ENCODE assay signal across 21 mouse cellular contexts in genomic region chr5:121053886-121054285, GRCm38 (mm10). TPM values are rescaled to one million over a fixed set of nuclear protein-coding genes. Genes with fewer than 3 reads are reported as not detected.
DNase-seq lines count a peak whose midpoint lies in the region; ATAC-seq and TF ChIP-seq lines count a peak whose summit lies in the region.
"Had no signal": no experiment of that assay in that cellular context is flagged by ENCODE, and none has a peak within 500 bp of the region (broad histone marks: within the 10 kb centered on the region; RNA-seq: fewer than 3 reads in every experiment).

No protein-coding gene starts in this region.

- in situ Hi-C loops in CH12.LX (cut with MboI; ENCODE audit: low pct_ligation_motif_present, low pct_unique_long_range_greater_than_20kb, low sequenced_read_pairs), result no loop called here

- no peak for TF ChIP-seq CTCF in forebrain, postnatal 0 days (IDR thresholded peaks at IDR 0.05; ENCODE audit: low read depth)
- no peak for TF ChIP-seq CTCF in CH12.LX (conservative IDR thresholded peaks at IDR 0.05 in 1 of 2, IDR thresholded peaks at IDR 0.05 in 1 of 2; ENCODE audit: low read depth in 2 of 2, low read length in 2 of 2)

- no peaks in the 10 kb centered on the region for H3K36me3 ChIP-seq in forebrain, postnatal 0 days (ENCODE audit: insufficient read depth)
- H3K36me3 ChIP-seq in forebrain, embryonic 11.5 days (ENCODE audit: control insufficient read depth, insufficient read depth, low read length), result no peaks in the 10 kb centered on the region
- H3K36me3 ChIP-seq in CH12.LX (replicated peaks in 1 of 2; ENCODE audit: control insufficient read depth in 1 of 2, insufficient read depth in 1 of 2, low read length in 1 of 2), result no peaks in the 10 kb centered on the region
- H3K36me3 ChIP-seq: embryonic facial prominence, embryonic 10.5 days; embryonic facial prominence, embryonic 12.5 days; G1E had no signal

- no peaks in the 10 kb centered on the region for H3K9me3 ChIP-seq in forebrain, postnatal 0 days (ENCODE audit: low read length)
- H3K9me3 ChIP-seq in forebrain, embryonic 11.5 days (ENCODE audit: control insufficient read depth, low read length), result no peaks in the 10 kb centered on the region
- H3K9me3 ChIP-seq in CH12.LX (replicated peaks; ENCODE audit: low read length), result peaks cover 3% of the 10 kb centered on the region
- H3K9me3 ChIP-seq: embryonic facial prominence, embryonic 10.5 days; embryonic facial prominence, embryonic 12.5 days; forebrain, embryonic 13.5 days; G1E had no signal

- peak; percentile 44 for DNase-seq in forebrain, postnatal 0 days
- DNase-seq in forebrain, embryonic 11.5 days (ENCODE audit: low spot score), result no peak
- DNase-seq in CH12.LX (ENCODE audit: extremely low read depth), result no peak
- DNase-seq in brain, adult 2 months (ENCODE audit: low read depth, low spot score), result peak; percentile 55
- no peak for DNase-seq in adrenal gland, postnatal 25 days
- no peak for DNase-seq in thymus, postnatal 36 days
- DNase-seq: adrenal gland, adult 8-10 months; adrenal gland, postnatal 14 days; cerebellum, adult 11-12 months; cerebellum, adult 2 months; cerebellum, adult 9-10 months; cerebellum, postnatal 10 days; cerebellum, postnatal 25 days had no signal

- TF ChIP-seq RAD21 in CH12.LX (IDR thresholded peaks at IDR 0.05; ENCODE audit: low read depth, low read length), result no peak

- H3K4me3 ChIP-seq in forebrain, postnatal 0 days (ENCODE audit: low read depth, low read length), result no peak overlapping the region
- H3K4me3 ChIP-seq in forebrain, embryonic 11.5 days (ENCODE audit: low read depth, low read length), result no peak overlapping the region
- H3K4me3 ChIP-seq in CH12.LX (replicated peaks in 1 of 3; ENCODE audit: low read depth in 2 of 3, low read length in 2 of 3, poor library complexity in 1 of 3), result no peak overlapping the region
- H3K4me3 ChIP-seq: embryonic facial prominence, embryonic 10.5 days; embryonic facial prominence, embryonic 12.5 days; forebrain, embryonic 13.5 days had no signal

- peak; percentile 62 for ATAC-seq in forebrain, postnatal 0 days
- no peak for ATAC-seq in forebrain, embryonic 11.5 days (replicated peaks; ENCODE audit: low FRiP score)
- ATAC-seq: activated CD4-positive, CD25-positive, alpha-beta regulatory T cell, adult 4 months; forebrain, embryonic 13.5 days; forebrain, embryonic 16.5 days; Patski had no signal

- no peak for TF ChIP-seq EP300 in CH12.LX (IDR thresholded peaks at IDR 0.05; ENCODE audit: low read length)

- H3K4me2 ChIP-seq in forebrain, postnatal 0 days (ENCODE audit: low read depth), result no peak overlapping the region
- H3K4me2 ChIP-seq in forebrain, embryonic 11.5 days (ENCODE audit: low read depth, low read length, severe bottlenecking), result no peak overlapping the region
- H3K4me2 ChIP-seq in CH12.LX (ENCODE audit: insufficient read depth, low read depth, poor library complexity, severe bottlenecking), result no peak overlapping the region
- H3K4me2 ChIP-seq: embryonic facial prominence, embryonic 12.5 days; forebrain, embryonic 13.5 days had no signal

- peak overlapping the region; percentile 5; the same call in 1 of the 2 replicates for H3K27ac ChIP-seq in forebrain, postnatal 0 days (ENCODE audit: low read depth, low read length)
- no peak overlapping the region for H3K27ac ChIP-seq in forebrain, embryonic 11.5 days (ENCODE audit: low read depth, low read length)
- no peak overlapping the region for H3K27ac ChIP-seq in CH12.LX (ENCODE audit: insufficient read depth, low read depth)
- H3K27ac ChIP-seq: embryonic facial prominence, embryonic 10.5 days; embryonic facial prominence, embryonic 12.5 days; forebrain, embryonic 13.5 days had no signal

- no peak overlapping the region for H3K9ac ChIP-seq in forebrain, postnatal 0 days
- no peak overlapping the region for H3K9ac ChIP-seq in forebrain, embryonic 11.5 days (ENCODE audit: low read length)
- H3K9ac ChIP-seq in CH12.LX (ENCODE audit: insufficient read depth, low read depth), result no peak overlapping the region
- H3K9ac ChIP-seq: embryonic facial prominence, embryonic 12.5 days; forebrain, embryonic 13.5 days had no signal

- no peak for TF ChIP-seq POLR2A in CH12.LX (IDR thresholded peaks at IDR 0.05; ENCODE audit: low read depth, low read length)

- H3K27me3 ChIP-seq in forebrain, postnatal 0 days (ENCODE audit: insufficient read depth, low read length), result no peaks in the 10 kb centered on the region
- H3K27me3 ChIP-seq in forebrain, embryonic 11.5 days (ENCODE audit: control insufficient read depth, insufficient read depth, low read length), result no peaks in the 10 kb centered on the region
- peaks cover 83% of the 10 kb centered on the region for H3K27me3 ChIP-seq in CH12.LX (replicated peaks)
- H3K27me3 ChIP-seq: embryonic facial prominence, embryonic 12.5 days; forebrain, embryonic 13.5 days had no signal

- WGBS in forebrain, postnatal 0 days, result 76% methylated on average over 9 of the region's 9 CpGs
- 86% methylated on average over 9 of the region's 9 CpGs for WGBS in forebrain, embryonic 11.5 days

- no peaks in the 10 kb centered on the region for H3K4me1 ChIP-seq in forebrain, postnatal 0 days (ENCODE audit: insufficient read depth)
- H3K4me1 ChIP-seq in forebrain, embryonic 11.5 days (replicated peaks; ENCODE audit: control insufficient read depth, insufficient read depth, low read length), result no peaks in the 10 kb centered on the region
- no peaks in the 10 kb centered on the region for H3K4me1 ChIP-seq in CH12.LX (ENCODE audit: control insufficient read depth in 1 of 2, insufficient read depth in 2 of 2)
- H3K4me1 ChIP-seq: embryonic facial prominence, embryonic 10.5 days; embryonic facial prominence, embryonic 12.5 days; forebrain, embryonic 13.5 days had no signal

- dilution Hi-C loops in CH12.LX (cut with MboI; ENCODE audit: extremely low pct_ligation_motif_present, extremely low pct_unique_long_range_greater_than_20kb, low sequenced_read_pairs), result no loop called here

- H3K79me2 ChIP-seq in CH12.LX (replicated peaks; ENCODE audit: control insufficient read depth, extremely low read depth, insufficient read depth, poor library complexity, severe bottlenecking), result no peaks in the 10 kb centered on the region

TF ChIP-seq in CH12.LX, 34 proteins besides CTCF, POLR2A, EP300 and RAD21:
- TF ChIP-seq E2F4 (IDR thresholded peaks at IDR 0.05; ENCODE audit: insufficient replicate concordance, low read depth, low read length), result no peak
- no peak for TF ChIP-seq ZNF384 (IDR thresholded peaks at IDR 0.05; ENCODE audit: low read depth, low read length)
- TF ChIP-seq BHLHE40 (IDR thresholded peaks at IDR 0.05; ENCODE audit: low read depth, low read length), result peak; percentile 60
- no peak for TF ChIP-seq ZC3H11A (IDR thresholded peaks at IDR 0.05; ENCODE audit: low read depth, low read length)
- no peak for TF ChIP-seq KAT2A (IDR thresholded peaks at IDR 0.05; ENCODE audit: insufficient replicate concordance, low read length)
- no peak for TF ChIP-seq RCOR1 (conservative IDR thresholded peaks at IDR 0.05; ENCODE audit: low read depth, low read length)
- TF ChIP-seq JUN (IDR thresholded peaks at IDR 0.05; ENCODE audit: insufficient read depth, low read depth, low read length), result no peak

RNA-seq across cellular contexts. Expression of gene Rph3a, which starts 44.0 kb away (rescaled TPM):
- total RNA-seq in forebrain, postnatal 0 days (2014; rRNA removed), result 39.2 and 44.1 TPM in 2 replicates
- polyA plus RNA-seq in forebrain, postnatal 0 days (2015; fragmentation: Nextera tagmentation; extraction: Ambion mirVana), result 29.5 and 36.4 TPM in 2 replicates
- polyA plus RNA-seq in forebrain, embryonic 11.5 days (2014; fragmentation: Nextera tagmentation; extraction: Ambion mirVana), result 2.1 and 2.2 TPM in 2 replicates
- not detected in 2 replicates for total RNA-seq in CH12.LX (2012; rRNA removed)
- not detected in 2 replicates for total RNA-seq in CH12.LX (2014; rRNA removed)
- not detected in 2 replicates for polyA plus RNA-seq in CH12.LX (2012; ENCODE audit: insufficient read length, low read depth)
- 2.5 and 4.5 TPM in 2 replicates for total RNA-seq in adrenal gland, postnatal 25 days (2021)
- total RNA-seq: G1E had no signal
- polyA plus RNA-seq: activated CD4-positive, CD25-positive, alpha-beta regulatory T cell, adult 4 months; C2C12; G1E; Patski had no signal

Comparison
In these comparisons a context has a peak if more than half of its experiments do, and no peak if none do; other contexts are left out.
1. DNase-seq: peak in forebrain, postnatal 0 days (single experiment) and brain, adult 2 months (single experiment); none in forebrain, embryonic 11.5 days (single experiment), CH12.LX (single experiment), adrenal gland, postnatal 25 days (single experiment) and thymus, postnatal 36 days (0 of 2).